Mouse (Mus musculus) cerebellum, postnatal 10 days (tissue): ENCODE results near the gene Mtch2.
"Not testable (repeated sequence)": the region's sequence is repeated elsewhere in the genome, so short reads cannot be mapped to it uniquely, and the experiment has no call there.

Experiments used
- DNase-seq, 2 experiments: peaks; one replicate each; pipeline ENCODE4 v3.0.0; 2021; ENCODE audit warnings: mixed read lengths in 2 of 2

The Mtch2 gene

GRCm38 (mm10) chr2:90866524-90866923 lies 19.6 kb downstream of the Mtch2 start:
- peak; percentile 93 to 95 for DNase-seq

- DNase-seq = no peak
Measured at GRCm38 (mm10) chr2:90870136-90870601, 23.2 kb downstream of the Mtch2 start.

- peak in 1 of 2 experiments; percentile 43 for DNase-seq
Measured at GRCm38 (mm10) chr2:90871180-90871961, 24.4 kb downstream of the Mtch2 start.

GRCm38 (mm10) chr2:90874025-90874424 lies 27.1 kb downstream of the Mtch2 start:
- no peak for DNase-seq

DNA sequence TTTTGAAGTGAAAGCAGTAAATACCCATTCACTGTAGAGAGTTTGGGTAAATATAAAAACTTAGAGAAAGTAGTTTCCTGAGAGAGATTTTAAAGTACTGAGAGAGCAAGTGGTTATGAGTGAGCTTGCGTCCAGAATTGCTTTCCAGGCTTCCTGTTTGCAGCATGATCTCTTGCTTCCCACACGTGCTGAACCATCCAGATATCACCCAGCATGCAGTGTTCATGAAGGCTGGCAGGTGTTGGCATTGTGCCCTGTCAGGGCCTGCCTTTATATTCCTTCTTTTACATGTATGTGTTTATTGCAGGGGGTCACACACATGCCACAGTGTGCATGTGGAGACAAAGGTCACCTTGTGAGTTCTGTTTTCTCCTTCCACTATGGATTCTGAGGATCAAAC lies 28.3 kb downstream of the Mtch2 start:
- no peak for DNase-seq

DNA sequence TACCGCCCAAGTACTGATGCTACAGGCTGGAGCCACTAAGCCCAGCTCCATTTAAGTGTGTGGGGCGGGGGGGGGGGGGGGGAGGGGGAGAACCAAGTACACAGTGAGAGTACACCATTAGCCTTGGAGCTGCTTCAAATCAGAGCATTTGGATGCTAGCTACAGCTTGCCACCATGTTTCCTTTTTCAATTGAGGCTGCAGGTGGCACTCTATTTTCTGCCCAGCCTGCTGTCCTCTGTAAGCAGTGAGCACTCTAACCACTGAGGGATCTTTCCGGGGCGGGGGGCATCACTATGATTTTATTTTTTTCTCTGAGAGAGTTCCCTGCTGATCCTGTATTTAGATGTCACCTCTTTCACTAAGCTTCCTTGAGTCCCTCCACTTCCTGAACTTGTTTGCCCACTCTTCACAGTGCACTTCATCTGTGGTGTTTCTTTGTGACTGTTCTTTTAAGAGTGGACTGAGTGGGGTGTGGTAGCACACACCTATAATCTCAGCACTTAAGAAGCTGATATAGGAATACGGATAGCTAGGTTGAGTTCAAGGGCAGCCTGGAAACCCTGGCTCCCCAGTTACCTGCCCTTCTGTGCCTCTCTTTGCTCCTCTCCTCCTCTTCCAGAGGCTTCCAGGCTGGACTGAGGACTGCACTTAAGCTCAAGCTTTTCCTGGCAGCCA lies 30.8 kb downstream of the Mtch2 start:
- DNase-seq = no peak

DNA sequence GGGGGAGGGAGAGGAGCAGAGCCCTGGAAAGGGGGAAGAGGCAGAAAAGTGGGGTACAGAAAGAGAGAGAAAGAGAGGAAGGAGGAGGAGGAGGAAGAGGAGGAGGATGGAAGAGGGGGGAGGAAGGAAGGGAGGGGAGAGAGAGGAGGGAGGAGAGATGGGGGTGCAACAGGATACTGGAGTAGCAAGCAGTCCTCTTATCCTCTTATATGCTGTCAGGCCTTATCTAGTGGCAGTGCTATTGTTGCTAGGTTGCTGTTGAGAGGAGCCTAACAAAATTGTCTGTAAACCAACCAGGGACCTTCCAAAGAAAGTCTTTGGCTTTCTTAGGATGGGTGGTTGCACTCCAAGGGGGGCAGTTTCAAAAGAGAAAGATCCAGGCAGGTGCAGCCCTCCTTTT lies 32.5 kb downstream of the Mtch2 start:
- no peak for DNase-seq

GRCm38 (mm10) chr2:90880144-90880785 lies 33.3 kb downstream of the Mtch2 start:
- no peak for DNase-seq

DNA sequence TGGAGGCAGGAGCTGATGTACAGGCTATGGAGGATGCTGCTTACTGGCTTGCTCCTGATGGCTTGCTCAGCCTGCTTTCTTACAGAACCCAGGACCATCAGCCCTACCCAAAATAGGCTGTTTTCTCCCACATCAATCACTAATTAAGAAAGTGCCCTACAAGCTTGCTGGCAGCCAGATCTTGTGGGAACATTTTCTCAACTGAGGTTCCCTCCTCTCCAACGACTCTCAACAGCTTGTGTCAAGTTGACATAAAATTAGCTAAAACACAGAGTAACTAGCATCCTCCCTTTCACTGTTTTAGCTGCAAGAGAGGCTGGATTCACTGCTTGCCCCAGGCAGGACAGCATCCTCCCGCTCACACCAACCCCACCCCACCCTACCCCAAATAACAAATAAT lies 34.9 kb downstream of the Mtch2 start:
- no peak for DNase-seq

GRCm38 (mm10) chr2:90885218-90886041 lies 38.5 kb downstream of the Mtch2 start, which contains the start of gene C1qtnf4:
Gene C1qtnf4, plus strand, starts transcription at chr2:90885860.
- DNase-seq = peak; percentile 69 to 80

- DNase-seq = peak; percentile 52 to 54
Measured at GRCm38 (mm10) chr2:90886436-90886835, 39.5 kb downstream of the Mtch2 start.

- DNase-seq = no peak
Measured at GRCm38 (mm10) chr2:90887627-90888026, 40.7 kb downstream of the Mtch2 start.

DNA sequence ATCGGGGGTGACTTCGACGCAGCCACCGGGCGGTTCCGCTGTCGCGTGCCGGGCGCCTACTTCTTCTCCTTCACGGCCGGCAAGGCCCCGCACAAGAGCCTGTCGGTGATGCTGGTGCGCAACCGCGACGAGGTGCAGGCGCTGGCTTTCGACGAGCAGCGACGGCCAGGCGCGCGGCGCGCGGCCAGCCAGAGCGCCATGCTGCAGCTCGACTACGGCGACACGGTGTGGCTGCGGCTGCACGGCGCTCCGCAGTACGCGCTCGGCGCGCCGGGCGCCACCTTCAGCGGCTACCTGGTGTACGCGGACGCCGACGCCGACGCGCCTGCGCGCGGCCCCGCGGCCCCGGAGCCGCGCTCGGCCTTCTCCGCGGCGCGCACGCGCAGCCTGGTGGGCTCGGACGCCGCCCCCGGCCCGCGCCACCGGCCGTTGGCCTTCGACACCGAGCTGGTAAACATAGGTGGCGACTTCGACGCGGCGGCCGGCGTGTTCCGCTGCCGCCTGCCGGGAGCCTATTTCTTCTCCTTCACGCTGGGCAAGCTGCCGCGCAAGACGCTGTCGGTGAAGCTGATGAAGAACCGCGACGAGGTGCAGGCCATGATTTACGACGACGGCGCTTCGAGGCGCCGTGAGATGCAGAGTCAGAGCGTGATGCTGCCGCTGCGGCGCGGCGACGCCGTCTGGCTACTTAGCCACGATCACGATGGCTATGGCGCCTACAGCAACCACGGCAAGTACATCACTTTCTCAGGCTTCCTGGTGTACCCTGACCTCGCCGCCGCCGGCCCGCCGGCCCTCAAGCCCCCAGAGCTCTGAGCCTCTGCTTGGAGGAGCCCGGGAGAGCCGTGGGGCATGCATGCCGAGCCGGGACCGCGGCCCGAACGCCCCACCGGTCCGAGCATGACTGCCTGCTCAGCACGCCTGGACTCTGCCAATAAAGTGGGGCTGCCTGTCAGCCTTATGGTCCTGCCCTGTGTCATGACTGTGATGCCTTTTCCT lies 42.9 kb downstream of the Mtch2 start:
- DNase-seq = peak; percentile 78 to 81

- DNase-seq = no peak
Measured at GRCm38 (mm10) chr2:90893673-90894298, 46.8 kb downstream of the Mtch2 start.

- not testable (repeated sequence) for DNase-seq
Measured at GRCm38 (mm10) chr2:90894299-90894677, 47.3 kb downstream of the Mtch2 start.

GRCm38 (mm10) chr2:90903398-90903797 lies 56.4 kb downstream of the Mtch2 start:
- no peak for DNase-seq

DNA sequence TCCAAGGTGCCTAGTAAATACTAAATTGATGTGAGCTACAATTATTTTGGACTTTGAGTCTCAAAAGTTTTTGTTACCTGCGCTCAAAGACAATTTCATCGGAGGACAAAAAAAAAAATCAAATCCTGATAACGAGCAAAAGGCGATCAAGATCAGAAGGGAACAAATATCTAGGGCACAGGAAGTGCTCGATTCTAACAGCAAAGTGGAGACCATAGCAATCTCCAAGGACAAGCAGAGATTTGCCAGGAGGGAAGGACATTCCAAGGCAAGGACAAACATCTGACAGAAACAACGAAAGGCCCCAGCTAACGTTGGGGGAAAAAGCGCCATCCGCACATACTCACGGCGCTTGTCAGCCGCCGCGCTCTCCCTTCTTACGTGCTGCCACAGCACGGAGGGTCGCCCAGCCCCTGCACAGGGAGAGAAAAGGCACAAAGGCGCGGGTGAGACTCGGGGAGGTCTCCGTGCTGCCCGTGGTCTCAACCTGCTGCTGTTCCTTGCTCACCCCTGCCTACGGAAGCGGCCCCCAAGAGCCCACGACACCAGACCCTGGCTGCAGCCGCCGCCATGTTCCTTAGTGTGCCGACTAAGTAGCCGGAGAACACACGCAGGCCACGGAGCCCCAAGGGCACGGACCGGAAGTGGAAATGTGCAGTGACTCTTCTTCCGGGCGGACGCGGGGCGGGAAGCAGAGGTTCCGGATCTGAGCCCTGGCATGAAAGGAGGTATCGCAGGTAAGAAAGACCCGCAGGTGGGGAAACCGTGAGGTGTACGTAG lies 57.3 kb downstream of the Mtch2 start, which contains the start of the genes Kbtbd4 and Ndufs3:
TSS of gene Kbtbd4 (plus strand) at position 665 of the 780 bp plus-strand sequence.
TSS of gene Ndufs3 (minus strand) at position 752 of the 780 bp plus-strand sequence.
- peak; percentile 93 to 94 for DNase-seq

DNA sequence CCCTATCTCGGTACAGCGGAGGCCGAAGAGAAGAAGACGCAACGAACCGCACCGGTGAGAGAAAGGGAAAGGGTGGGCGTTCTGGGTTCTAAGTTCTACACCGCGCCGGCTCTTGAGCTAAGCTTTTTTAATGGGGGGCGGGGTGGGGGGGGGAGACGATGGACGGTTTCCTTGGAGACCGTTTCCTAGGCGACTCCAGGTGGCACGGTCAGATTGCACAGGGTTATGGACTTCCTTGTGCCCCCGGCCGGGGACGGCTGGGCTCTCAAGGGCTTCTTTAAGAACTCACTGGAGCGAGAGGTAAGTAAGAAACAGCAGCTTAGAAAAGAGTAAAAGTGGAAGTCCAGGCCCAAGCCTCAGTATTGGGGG lies 57.9 kb downstream of the Mtch2 start:
- no peak for DNase-seq

GRCm38 (mm10) chr2:90906721-90907120 lies 59.8 kb downstream of the Mtch2 start:
- DNase-seq = no peak

GRCm38 (mm10) chr2:90910861-90911260 lies 63.9 kb downstream of the Mtch2 start:
- DNase-seq = no peak
